Mouse (Mus musculus): ENCODE data around the gene 3110009E18Rik. TPM values are rescaled to one million over a fixed set of nuclear protein-coding genes. Genes with fewer than 3 reads are reported as not detected.

3110009E18Rik gene
- polyA plus RNA-seq, 1 experiment from 2014 or later = 11.1 TPM

DNA sequence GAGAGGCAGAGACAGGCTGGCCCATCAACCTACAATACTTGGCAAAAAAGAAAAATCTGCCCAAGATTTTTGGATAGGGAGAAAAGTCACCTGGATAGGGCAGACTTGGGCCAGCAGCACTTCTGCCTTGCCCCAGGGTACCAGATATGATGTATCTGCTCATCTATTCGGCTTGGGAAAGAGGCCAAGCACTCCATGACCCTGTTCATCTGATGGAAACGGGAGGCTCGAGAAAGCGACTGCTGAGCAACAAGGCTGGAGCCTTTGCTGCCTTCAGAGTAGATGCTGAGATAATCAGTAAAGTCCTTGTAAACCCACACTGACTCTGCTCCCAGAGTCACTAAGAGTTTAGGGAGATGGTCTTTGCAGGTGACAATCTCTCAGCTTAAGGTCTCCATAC lies 1.6 kb upstream of the 3110009E18Rik start:
- WGBS = 83% methylated on average over 4 of the region's 4 CpGs
- no peak for ATAC-seq (ENCODE audit: insufficient number of reproducible peaks, insufficient read depth, low FRiP score, low read depth)
- Histone ChIP-seq H3K9ac (ENCODE audit: low read length) (0 out of 2 replicates have a peak overlapping the region, but pooled peaks have one; percentile 23), H3K27ac (replicated peaks in 1 of 2; ENCODE audit: control insufficient read depth in 1 of 2, insufficient read depth in 1 of 2, low read depth in 2 of 2, low read length in 2 of 2) (no peak overlapping the region), H3K27me3 (ENCODE audit: control insufficient read depth, insufficient read depth, low read length) (no peaks in the 10 kb centered on the region), H3K4me1 (ENCODE audit: control insufficient read depth in 2 of 2, insufficient read depth in 2 of 2, low read length in 2 of 2) (peaks cover 17 to 41% of the 10 kb centered on the region in 2 experiments), H3K36me3 (ENCODE audit: control insufficient read depth, insufficient read depth, low read length) (peaks cover 40% of the 10 kb centered on the region), H3K4me3 (ENCODE audit: control insufficient read depth in 1 of 2, insufficient read depth in 1 of 2, low read depth in 1 of 2, low read length in 2 of 2) (peak overlapping the region; percentile 74 to 94; a peak in 3 of 4 replicates), H3K9me3 (ENCODE audit: control insufficient read depth, low read length) (peaks cover 3% of the 10 kb centered on the region; the same call in 1 of the 2 replicates), H3K4me2 (ENCODE audit: low read length) (peak overlapping the region; percentile 87)

DNA sequence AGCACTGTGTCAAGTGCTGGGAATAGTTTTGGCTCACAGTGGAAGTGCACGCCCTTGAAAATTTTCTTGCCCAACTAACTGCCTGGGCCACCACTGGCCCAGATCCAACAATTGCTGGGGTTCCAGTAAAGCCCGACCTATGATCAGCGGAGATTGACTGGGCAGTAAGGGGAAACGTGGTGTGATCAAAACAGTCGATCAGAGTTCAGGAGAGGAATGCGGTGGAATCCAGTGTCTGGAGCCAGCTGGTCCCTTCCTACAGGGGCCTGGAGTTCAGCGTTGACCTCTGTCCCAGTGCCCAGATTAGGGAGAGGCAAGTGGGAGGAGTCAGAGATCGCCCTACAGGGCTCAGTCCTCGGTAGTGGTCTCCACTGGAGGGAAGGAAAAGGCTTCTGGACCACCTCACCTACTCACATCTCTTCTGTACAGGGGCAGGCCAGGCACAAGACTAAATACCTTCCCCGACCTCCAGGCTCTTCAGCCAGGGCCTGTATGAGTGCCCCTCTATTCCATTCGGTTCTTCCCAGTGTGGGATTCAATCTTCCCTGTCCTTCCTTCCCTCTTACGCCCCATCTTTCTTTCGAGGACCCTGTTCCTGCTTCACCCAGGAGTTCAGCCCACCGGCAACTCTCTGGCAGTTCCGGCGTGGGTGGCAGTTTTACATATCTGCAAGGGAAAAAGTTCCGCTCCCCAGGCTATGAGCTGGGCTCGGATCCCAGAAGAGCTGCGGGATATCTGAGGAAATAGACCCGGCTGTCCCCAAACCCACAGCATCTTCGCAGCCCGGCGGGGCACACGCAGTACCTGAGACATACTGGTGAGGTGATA lies 632 bp upstream of the 3110009E18Rik start:
- Histone ChIP-seq H3K27me3 (ENCODE audit: control insufficient read depth, insufficient read depth, low read length) (no peaks in the 10 kb centered on the region), H3K4me2 (ENCODE audit: low read length) (peak overlapping the region; percentile 87), H3K9ac (ENCODE audit: low read length) (peak overlapping the region; percentile 88), H3K27ac (replicated peaks in 1 of 2; ENCODE audit: control insufficient read depth in 1 of 2, insufficient read depth in 1 of 2, low read depth in 2 of 2, low read length in 2 of 2) (peak overlapping the region; percentile 96 to 97), H3K36me3 (ENCODE audit: control insufficient read depth, insufficient read depth, low read length) (peaks cover 30% of the 10 kb centered on the region), H3K4me3 (ENCODE audit: control insufficient read depth in 1 of 2, insufficient read depth in 1 of 2, low read depth in 1 of 2, low read length in 2 of 2) (peak overlapping the region; percentile 74 to 94), H3K4me1 (ENCODE audit: control insufficient read depth in 2 of 2, insufficient read depth in 2 of 2, low read length in 2 of 2) (peaks cover 17 to 38% of the 10 kb centered on the region in 2 experiments), H3K9me3 (ENCODE audit: control insufficient read depth, low read length) (no peaks in the 10 kb centered on the region)
- WGBS = under 1% methylated on average over 24 of the region's 24 CpGs
- ATAC-seq (ENCODE audit: insufficient number of reproducible peaks, insufficient read depth, low FRiP score, low read depth) = peak; percentile 23

DNA sequence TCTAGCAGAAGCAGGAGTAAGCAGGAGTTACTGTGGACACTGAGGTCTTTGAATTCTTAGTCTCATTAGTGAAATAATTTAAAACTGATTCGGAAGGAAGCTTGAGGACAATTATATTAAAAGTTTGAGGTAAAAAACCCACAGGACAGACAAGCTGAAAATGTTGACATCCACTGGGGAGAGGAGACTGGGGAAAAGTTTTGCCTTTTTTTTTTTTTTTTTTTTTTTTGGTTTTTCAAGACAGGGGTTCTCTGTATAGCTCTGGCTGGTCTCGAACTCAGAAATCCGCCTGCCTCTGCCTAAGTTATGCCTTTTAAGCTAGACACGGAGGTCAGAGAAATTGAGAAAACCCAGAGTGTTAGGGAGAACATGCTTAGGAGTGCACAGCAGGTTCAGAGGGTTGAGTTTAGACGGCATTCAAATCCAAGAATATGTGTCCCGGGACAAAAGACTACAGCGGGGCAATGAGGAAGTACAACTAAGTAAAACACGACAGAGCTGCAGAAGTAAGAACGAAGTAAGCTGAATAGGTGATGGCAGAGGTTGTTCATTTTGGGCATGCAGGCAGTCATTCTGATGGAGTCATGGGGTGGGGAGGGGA lies 1.0 kb downstream of the 3110009E18Rik start:
- Histone ChIP-seq H3K9me3 (ENCODE audit: control insufficient read depth, low read length) (no peaks in the 10 kb centered on the region), H3K9ac (ENCODE audit: low read length) (peak overlapping the region; percentile 81), H3K4me2 (ENCODE audit: low read length) (peak overlapping the region; percentile 87), H3K27ac (replicated peaks in 1 of 2; ENCODE audit: control insufficient read depth in 1 of 2, insufficient read depth in 1 of 2, low read depth in 2 of 2, low read length in 2 of 2) (peak overlapping the region; percentile 96 to 98), H3K4me1 (ENCODE audit: control insufficient read depth in 2 of 2, insufficient read depth in 2 of 2, low read length in 2 of 2) (peaks cover 10 to 26% of the 10 kb centered on the region in 2 experiments), H3K27me3 (ENCODE audit: control insufficient read depth, insufficient read depth, low read length) (no peaks in the 10 kb centered on the region), H3K4me3 (ENCODE audit: control insufficient read depth in 1 of 2, insufficient read depth in 1 of 2, low read depth in 1 of 2, low read length in 2 of 2) (peak overlapping the region; percentile 74 to 78), H3K36me3 (ENCODE audit: control insufficient read depth, insufficient read depth, low read length) (peaks cover 18% of the 10 kb centered on the region)
- WGBS = 89% methylated on average over 9 of the region's 9 CpGs
- no peak for ATAC-seq (ENCODE audit: insufficient number of reproducible peaks, insufficient read depth, low FRiP score, low read depth)

DNA sequence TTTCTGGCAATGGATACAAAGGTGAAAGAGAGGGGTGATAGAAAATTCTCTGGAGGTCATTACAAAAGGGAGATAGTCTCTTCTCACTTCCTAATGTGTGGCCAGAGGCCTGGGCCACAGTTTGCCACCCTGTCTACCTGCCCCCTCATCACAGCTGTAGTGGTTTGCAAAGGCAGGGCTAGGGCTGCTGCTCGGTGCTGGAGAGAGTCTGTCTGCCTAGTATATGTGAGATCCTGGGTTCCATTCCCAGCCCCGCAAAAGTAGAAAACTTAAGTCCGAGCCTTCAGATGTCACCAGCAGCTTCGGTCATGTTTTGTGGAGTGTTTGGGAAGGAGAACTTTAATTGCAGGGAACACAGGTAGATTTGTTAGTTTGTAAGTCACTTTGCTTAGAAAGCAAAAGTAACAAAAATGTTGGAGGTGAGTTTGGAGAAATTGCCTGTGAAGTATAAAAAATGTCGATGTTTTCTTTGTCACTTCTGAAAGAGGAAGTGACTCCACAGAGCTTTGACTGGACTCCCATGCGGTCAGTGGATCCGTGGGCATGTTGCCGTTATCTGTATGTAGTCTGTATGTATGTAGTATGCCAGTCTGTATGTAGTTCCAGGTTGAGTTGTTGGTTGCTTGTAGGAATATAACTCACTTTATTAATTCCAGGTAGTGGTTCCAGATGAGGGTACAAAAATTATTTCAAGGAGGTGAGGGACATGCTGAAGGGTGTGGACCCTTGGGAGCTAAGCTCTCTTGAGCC lies 1.8 kb downstream of the 3110009E18Rik start:
- no peaks in the 10 kb centered on the region for H3K27me3 ChIP-seq (ENCODE audit: control insufficient read depth, insufficient read depth, low read length)
- WGBS = 93% methylated on average over 8 of the region's 8 CpGs
- no peaks in the 10 kb centered on the region for H3K9me3 ChIP-seq (ENCODE audit: control insufficient read depth, low read length)
- peaks cover 10 to 20% of the 10 kb centered on the region in 2 experiments for H3K4me1 ChIP-seq (ENCODE audit: control insufficient read depth in 2 of 2, insufficient read depth in 2 of 2, low read length in 2 of 2)
- ATAC-seq (ENCODE audit: insufficient number of reproducible peaks, insufficient read depth, low FRiP score, low read depth) = no peak
- H3K9ac ChIP-seq (ENCODE audit: low read length) = no peak overlapping the region
- H3K4me2 ChIP-seq (ENCODE audit: low read length) = no peak overlapping the region
- H3K4me3 ChIP-seq (ENCODE audit: control insufficient read depth in 1 of 2, insufficient read depth in 1 of 2, low read depth in 1 of 2, low read length in 2 of 2) = no peak overlapping the region
- H3K27ac ChIP-seq (replicated peaks in 1 of 2; ENCODE audit: control insufficient read depth in 1 of 2, insufficient read depth in 1 of 2, low read depth in 2 of 2, low read length in 2 of 2) = no peak overlapping the region
- H3K36me3 ChIP-seq (ENCODE audit: control insufficient read depth, insufficient read depth, low read length) = peaks cover 16% of the 10 kb centered on the region

DNA sequence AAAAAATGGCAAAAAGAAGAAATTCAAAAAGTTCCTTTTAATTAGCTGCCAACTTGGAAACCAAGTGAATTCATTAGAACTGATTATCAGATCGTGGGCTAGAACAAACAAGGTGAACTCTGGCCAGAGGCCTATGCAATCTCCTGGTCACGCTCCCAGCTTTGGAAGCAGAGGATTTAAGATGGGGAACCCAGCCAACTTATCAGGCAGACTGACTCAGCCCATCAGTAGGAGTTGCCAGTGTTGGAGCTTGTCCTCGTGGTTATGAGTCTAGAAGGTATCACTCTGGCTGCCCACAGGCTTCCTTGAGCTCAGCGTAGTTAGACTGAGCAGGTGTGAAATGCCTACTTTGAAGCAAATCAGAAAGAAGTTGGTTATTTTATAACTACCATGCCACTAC lies 3.9 kb downstream of the 3110009E18Rik start:
- no peak for ATAC-seq (ENCODE audit: insufficient number of reproducible peaks, insufficient read depth, low FRiP score, low read depth)
- Histone ChIP-seq H3K9ac (ENCODE audit: low read length) (no peak overlapping the region), H3K36me3 (ENCODE audit: control insufficient read depth, insufficient read depth, low read length) (no peaks in the 10 kb centered on the region), H3K27ac (replicated peaks in 1 of 2; ENCODE audit: control insufficient read depth in 1 of 2, insufficient read depth in 1 of 2, low read depth in 2 of 2, low read length in 2 of 2) (no peak overlapping the region), H3K9me3 (ENCODE audit: control insufficient read depth, low read length) (no peaks in the 10 kb centered on the region), H3K4me1 (ENCODE audit: control insufficient read depth in 2 of 2, insufficient read depth in 2 of 2, low read length in 2 of 2) (peaks cover 2 to 5% of the 10 kb centered on the region in 2 experiments), H3K4me3 (ENCODE audit: control insufficient read depth in 1 of 2, insufficient read depth in 1 of 2, low read depth in 1 of 2, low read length in 2 of 2) (no peak overlapping the region), H3K27me3 (ENCODE audit: control insufficient read depth, insufficient read depth, low read length) (no peaks in the 10 kb centered on the region), H3K4me2 (ENCODE audit: low read length) (no peak overlapping the region)
- WGBS = 62% methylated on average over 4 of the region's 4 CpGs

DNA sequence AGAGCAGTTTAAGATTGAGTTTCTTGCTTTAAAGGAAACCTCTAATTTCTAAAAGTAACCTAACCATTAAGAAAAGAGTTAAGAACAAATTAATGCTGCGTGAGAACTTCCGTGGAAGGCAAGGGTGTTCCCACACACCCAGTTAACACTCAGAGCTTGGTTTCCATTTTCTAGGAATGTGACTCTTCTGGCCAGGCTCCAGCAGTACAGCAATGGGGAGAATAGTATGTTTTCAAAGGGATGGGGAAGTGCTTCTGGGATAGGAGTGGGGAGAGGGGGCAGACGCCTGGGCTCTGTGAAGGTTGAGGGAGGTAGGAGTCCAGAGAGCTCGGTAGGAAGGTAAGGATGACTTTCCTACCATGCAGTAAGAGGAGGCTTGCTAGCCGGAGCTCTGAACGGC lies 4.5 kb downstream of the 3110009E18Rik start:
- no peak for ATAC-seq (ENCODE audit: insufficient number of reproducible peaks, insufficient read depth, low FRiP score, low read depth)

DNA sequence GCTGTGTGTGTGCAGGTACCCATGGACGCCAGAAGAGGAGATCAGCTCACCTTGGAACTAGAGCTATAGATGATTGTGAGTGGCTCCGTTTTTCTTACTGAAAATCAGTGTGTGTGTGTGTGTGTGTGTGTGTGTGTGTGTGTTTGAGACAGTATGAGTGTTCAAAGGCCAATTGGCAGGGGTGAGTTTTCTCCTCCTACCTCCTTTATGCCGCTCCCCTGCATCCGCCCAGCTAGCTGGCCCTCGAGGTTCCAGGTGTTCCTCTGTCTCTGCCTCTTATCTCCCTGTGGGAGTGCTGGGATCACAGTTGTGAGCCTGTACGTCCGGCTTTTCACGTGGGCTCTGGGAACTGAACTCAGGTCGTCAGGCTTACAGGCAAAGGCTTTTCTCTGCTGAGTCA lies 5.3 kb downstream of the 3110009E18Rik start:
- Histone ChIP-seq H3K27me3 (ENCODE audit: control insufficient read depth, insufficient read depth, low read length) (no peaks in the 10 kb centered on the region), H3K4me1 (ENCODE audit: control insufficient read depth in 2 of 2, insufficient read depth in 2 of 2, low read length in 2 of 2) (peaks cover 0 to 2% of the 10 kb centered on the region in 2 experiments; a peak in 2 of 4 replicates), H3K4me3 (ENCODE audit: control insufficient read depth in 1 of 2, insufficient read depth in 1 of 2, low read depth in 1 of 2, low read length in 2 of 2) (no peak overlapping the region), H3K36me3 (ENCODE audit: control insufficient read depth, insufficient read depth, low read length) (no peaks in the 10 kb centered on the region), H3K4me2 (ENCODE audit: low read length) (no peak overlapping the region), H3K9me3 (ENCODE audit: control insufficient read depth, low read length) (no peaks in the 10 kb centered on the region), H3K9ac (ENCODE audit: low read length) (no peak overlapping the region), H3K27ac (replicated peaks in 1 of 2; ENCODE audit: control insufficient read depth in 1 of 2, insufficient read depth in 1 of 2, low read depth in 2 of 2, low read length in 2 of 2) (no peak overlapping the region)
- no peak for ATAC-seq (ENCODE audit: insufficient number of reproducible peaks, insufficient read depth, low FRiP score, low read depth)
- 69% methylated on average over 9 of the region's 9 CpGs for whole genome bisulfite sequencing

More for the DNA sequence above, 4.5 kb downstream of the 3110009E18Rik start:
- Histone ChIP-seq H3K4me3 (ENCODE audit: control insufficient read depth in 1 of 2, insufficient read depth in 1 of 2, low read depth in 1 of 2, low read length in 2 of 2) (no peak overlapping the region), H3K27ac (replicated peaks in 1 of 2; ENCODE audit: control insufficient read depth in 1 of 2, insufficient read depth in 1 of 2, low read depth in 2 of 2, low read length in 2 of 2) (no peak overlapping the region), H3K9me3 (ENCODE audit: control insufficient read depth, low read length) (no peaks in the 10 kb centered on the region), H3K27me3 (ENCODE audit: control insufficient read depth, insufficient read depth, low read length) (no peaks in the 10 kb centered on the region), H3K4me1 (ENCODE audit: control insufficient read depth in 2 of 2, insufficient read depth in 2 of 2, low read length in 2 of 2) (peaks cover 0 to 2% of the 10 kb centered on the region in 2 experiments; a peak in 2 of 4 replicates), H3K9ac (ENCODE audit: low read length) (no peak overlapping the region), H3K4me2 (ENCODE audit: low read length) (no peak overlapping the region), H3K36me3 (ENCODE audit: control insufficient read depth, insufficient read depth, low read length) (no peaks in the 10 kb centered on the region)
- 55% methylated on average over 6 of the region's 6 CpGs for WGBS

Measured in heart, embryonic 14.5 days (tissue).